Mouse (Mus musculus) adrenal gland, postnatal 36 days (tissue): ENCODE measurements around the gene Kansl1l. TPM values are rescaled to one million over a fixed set of nuclear protein-coding genes. Genes with fewer than 3 reads are reported as not detected.
A peak's percentile ranks its signal among the peaks of the same experiment; 100 is the strongest.
"Not testable (repeated sequence)": the region's sequence is repeated elsewhere in the genome, so short reads cannot be mapped to it uniquely, and the experiment has no call there.

ENCODE experiments used
- DNase-seq, 2 experiments: peaks; one replicate each; pipeline ENCODE4 v3.0.0; 2021; ENCODE audit warnings: mixed read lengths in 1 of 2
- total RNA-seq, 2 experiments: library from RNA; stranded (reverse); gene quantifications; 2 replicates each; pipeline ENCODE4 v1.2.3; 2021

Kansl1l gene
- total RNA-seq, 2 experiments from 2014 or later: 17.9 to 21.0 TPM

DNA sequence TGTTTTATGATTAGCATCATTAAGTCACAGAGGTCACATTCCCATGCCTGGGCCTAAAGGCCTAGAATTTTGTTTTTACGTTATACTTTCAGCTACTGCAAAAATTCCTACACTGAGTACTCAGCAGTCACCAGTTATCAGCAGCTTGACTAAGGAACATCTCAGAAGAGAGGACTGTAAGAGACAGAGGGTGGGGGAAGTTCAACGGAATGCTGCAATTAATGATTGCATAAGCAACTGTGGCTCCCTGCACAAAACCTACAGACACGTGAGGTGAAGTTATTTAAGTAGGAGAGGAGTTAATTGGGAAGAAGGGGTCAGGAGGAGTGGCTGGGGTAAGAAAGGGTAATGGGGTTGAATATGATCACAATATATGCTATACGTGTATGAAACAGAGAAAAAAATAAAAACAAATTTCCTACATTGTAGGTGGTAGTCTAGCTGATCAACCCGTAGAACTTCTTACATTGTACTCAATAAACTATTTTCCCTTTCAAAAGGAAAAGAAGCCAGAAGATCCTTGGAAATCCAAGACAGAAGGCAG lies 117.1 kb downstream of the Kansl1l start:
- no peak for DNase-seq

DNA sequence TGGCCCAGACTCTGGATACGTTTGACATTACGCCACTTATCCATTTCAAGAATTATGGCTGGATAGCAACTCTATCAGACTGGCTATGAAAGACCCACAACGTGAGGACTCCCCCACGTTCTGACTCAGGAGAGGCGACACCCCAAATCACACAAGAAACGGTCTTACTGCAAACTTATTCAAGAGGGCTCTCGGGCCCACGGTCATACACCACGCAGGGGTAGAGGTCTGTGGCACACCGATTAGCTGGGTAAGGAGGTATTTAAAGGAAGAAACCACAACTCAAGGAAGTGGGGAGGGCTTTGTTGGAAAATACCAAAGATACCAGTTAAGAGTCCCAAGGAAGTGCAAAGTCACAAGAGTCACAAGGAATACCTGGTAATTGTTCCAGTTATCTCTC lies 117.7 kb downstream of the Kansl1l start:
- not testable (repeated sequence) for DNase-seq

DNA sequence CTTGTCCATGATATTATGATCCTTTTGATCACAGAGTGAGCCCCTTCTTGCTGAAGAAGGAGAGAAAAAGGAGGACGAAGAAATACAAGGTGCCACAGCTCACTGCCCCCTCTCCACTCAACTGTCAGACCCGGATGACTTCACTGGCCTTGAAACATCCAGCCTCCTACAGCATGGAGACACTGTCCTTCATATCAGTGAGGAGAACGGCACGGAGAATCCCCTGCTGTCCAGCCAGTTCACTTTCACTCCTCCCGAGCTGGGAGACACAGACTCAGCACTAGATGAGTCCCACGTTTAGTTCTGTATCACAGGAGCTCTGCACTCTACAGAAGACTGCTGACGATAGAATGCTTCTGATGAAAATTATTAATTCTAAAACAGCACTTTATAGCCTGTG lies 122.1 kb downstream of the Kansl1l start:
- DNase-seq: peak; percentile 51 to 54

DNA sequence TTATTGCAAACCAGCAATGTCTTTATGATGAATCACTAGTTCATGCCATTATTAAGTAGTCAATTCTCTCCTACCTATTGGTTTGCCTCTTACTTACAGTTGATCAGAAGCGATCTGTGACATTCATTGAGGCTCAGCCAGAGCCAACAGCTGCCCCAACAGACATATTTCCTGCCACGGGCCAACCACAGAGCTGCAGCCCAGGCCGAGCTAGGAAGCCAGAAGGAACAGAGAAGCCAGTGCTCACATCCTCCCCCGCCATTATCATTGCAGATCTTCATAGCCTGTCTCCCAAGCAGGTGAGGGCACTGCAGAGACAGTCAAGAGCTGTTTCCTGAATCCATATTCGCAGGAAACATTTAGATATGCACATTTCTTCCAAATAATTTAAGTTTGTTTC lies 123.1 kb downstream of the Kansl1l start:
- no peak for DNase-seq

DNA sequence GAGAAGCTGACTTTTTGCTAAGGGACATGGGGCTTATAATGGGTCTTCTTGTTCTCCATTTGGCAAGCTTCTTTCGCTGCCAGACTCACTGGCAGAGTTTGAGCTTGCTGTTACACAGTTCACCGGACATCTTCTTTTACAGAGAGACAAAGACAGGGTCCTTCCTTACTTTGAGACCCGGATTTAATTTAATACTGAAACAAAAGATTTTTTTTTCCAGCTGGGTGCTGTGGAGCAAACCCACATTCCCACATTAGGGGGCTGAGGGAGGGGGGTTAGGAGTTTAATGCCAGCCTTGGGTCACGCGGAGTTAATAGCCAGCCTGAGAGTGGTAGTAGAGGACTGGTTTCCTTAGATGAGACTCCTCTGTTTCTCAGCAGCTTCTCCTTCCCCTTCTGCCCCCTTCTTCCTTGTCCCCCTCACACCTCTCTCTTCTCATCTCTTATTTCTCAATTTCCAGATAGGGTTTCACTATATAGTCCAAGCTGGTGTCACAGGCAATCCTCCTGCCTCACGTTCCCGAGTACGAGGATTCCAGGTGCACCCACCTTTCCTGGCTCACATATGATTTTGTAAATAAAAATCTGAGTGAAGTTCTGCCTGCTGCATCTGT lies 124.5 kb downstream of the Kansl1l start:
- DNase-seq: no peak

DNA sequence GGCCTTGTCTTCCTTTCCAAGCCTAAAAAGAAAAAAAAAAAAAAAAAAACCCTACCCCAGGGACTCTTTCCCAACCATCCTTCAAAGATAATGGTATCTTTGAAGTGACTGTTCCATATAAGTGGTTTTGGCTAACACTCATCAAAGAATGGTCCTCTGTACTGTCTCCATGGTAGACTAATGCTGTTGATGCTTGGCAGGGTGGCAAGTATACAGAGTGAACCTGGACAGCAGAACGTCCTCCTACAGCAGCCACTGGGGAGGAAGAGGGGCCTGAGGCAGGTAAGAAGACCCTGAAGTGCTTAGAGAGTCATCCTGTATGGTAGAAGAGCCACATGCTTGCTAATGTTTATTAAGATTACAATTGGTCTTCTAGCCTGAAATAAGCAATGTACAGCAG lies 125.1 kb downstream of the Kansl1l start:
- no peak for DNase-seq

DNA sequence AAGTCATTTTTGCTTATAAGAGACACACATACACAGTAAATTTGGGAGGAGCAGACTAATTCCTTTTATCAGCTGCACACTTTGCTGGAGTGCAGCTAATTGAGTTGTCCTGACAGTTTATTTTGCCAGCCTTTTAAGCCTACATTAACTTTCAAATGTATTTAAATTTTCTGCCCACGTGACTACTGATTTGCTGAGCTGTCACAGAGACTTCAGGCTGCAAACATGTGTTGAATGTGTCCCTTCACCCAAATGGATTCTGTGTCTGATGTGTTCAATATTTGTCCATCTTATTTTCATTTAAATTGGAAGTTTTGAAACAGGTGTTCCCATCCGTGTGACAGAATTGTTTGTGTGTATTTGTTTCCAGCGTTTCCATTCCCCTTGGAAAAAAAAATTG lies 125.6 kb downstream of the Kansl1l start:
- DNase-seq: no peak

DNA sequence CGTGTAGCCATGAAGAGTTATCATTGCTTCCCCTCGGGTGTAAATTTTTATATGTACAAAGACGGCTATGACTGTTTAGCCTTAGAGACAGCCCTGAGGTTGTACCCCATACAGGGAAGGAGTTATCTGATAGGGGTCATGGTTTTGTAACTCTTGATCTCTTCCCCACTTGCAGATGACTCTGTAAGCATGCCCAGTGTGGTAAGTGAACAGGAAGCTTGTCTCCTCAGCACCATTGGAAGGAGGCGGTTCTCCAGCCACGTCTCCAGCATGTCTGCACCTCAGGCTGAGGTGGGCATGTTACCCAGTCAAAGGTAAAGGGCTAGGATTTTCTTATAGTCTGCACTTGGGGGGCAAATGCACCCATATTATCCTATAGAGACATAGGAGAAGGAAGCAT lies 134.4 kb downstream of the Kansl1l start:
- no peak for DNase-seq

DNA sequence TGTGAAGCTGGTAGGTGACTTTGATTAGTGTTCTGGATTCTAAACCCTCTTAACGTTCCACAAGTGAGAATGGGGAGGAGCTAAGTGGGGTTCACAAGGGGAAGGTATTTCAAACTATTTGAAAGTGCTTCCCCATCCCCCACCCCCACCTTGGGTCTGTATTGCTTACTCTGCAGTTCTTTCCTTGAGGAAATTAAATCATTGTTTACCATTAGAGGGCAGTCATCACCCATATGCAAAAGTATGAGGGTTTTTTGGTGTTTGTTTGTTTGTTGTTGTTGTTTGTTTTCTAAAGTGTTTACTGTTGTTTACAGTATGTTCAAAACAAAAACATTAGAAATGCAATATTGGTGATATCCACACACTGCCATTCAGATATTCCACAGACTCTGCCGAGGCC lies 138.7 kb downstream of the Kansl1l start:
- DNase-seq: no peak

DNA sequence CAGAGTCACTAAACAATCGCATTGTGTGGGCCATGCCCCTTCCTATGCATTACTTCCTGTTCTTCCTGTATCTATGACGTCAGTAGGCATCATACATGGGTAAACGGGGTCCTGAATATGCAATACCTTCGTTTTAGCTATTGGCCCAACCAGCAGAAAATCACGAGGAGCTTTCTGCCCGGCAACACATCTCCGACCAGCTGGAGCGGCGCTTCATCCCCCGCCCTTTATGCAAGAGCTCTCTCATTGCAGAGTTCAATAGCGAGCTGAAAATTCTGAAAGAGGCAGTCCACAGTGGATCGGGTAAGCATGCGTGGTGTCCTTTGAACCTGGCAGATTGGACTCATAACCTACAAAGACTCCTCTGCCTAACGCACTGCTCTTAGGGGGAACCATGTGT lies 139.4 kb downstream of the Kansl1l start:
- DNase-seq: no peak

DNA sequence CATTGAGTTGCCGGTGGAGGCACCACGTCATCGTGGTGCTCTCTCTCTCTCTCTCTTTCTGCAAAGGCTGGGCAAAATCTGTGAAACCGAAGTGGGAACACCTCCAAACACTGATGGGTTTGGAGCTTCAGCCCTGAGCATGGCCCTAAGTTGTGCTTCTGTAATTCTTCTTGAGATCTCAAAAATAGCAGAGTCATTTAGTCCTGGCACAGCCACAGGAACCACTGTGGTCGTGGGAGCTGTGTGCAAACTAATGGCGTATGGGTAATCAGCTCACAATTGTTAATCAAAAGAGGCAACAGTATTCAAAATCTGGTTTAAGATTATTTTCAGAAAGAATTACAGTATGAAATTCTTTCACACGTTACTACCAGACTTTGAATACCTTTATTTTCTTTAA lies 144.6 kb downstream of the Kansl1l start:
- no peak for DNase-seq

DNA sequence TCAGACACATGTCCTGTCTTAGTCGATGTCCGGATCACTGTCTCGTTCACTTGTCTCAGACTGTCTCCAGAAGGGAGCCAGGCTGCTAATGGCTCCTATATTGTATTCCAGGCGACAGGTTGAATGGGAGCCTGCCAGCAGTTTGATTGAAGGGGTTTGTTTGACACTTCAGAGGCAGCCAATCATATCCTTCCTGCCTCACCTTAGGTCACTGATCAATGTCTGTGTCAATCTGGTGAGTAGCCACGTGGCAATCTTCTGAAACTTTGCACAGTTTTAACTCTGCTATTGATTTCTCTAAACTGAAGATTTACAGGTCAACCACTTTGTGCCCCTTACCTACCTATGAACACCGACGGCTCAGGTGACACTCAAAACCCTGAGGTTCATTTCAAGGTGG lies 145.9 kb downstream of the Kansl1l start:
- DNase-seq: no peak

Other genes with a start within 250 kb of the Kansl1l start
- gene Rpe, start 116.7 kb downstream of the Kansl1l start, total RNA-seq: 10 to 100 TPM; 66.5 to 82.7 TPM
- gene Acadl, start 45.7 kb upstream of the Kansl1l start, total RNA-seq: 100 to 1,000 TPM; 472 to 633 TPM
- gene Myl1, start 127.8 kb upstream of the Kansl1l start, total RNA-seq: 10 to 100 TPM; 14.9 to 16.0 TPM
- 10 to 100 TPM; 50.6 to 52.9 TPM for gene Lancl1, start 221.3 kb upstream of the Kansl1l start, total RNA-seq